Mouse (Mus musculus): ENCODE measurements around the gene Nudt6.

- TF ChIP-seq CTCF (conservative IDR thresholded peaks at IDR 0.05; ENCODE audit: insufficient read depth, insufficient read length, low read depth, low read length), result no peak
- no peak for TF ChIP-seq POLR2A (IDR thresholded peaks at IDR 0.05; ENCODE audit: low read depth, low read length)
Measured at GRCm38 (mm10) chr3:37468170-37468569, 48.2 kb upstream of the Nudt6 start.
